Mouse (Mus musculus) cerebellum, adult 2 months (tissue): ENCODE results near the gene Mien1. TPM values are rescaled to one million over a fixed set of nuclear protein-coding genes. Genes with fewer than 3 reads are reported as not detected.

ENCODE experiments used
- DNase-seq, 2 experiments: peaks; one replicate each; pipeline ENCODE4 v3.0.0; 2021
- H3K27ac ChIP-seq: fragments of 200-500 bp; 2 replicates; pipeline ENCODE4 v1.5.1; 2012; ENCODE audit warnings: low read length, control low read depth, inconsistent platforms; ENCODE audit not compliant: insufficient read depth
- H3K27me3 ChIP-seq: fragments of 200-500 bp; 2 replicates; pipeline ENCODE4 v1.6.1; 2012; ENCODE audit warnings: inconsistent platforms, mild to moderate bottlenecking, low read length, moderate library complexity; ENCODE audit not compliant: control insufficient read depth, insufficient read depth
- H3K4me1 ChIP-seq: fragments of 200-500 bp; 2 replicates; pipeline ENCODE4 v1.6.1; 2011; ENCODE audit warnings: low read length; ENCODE audit not compliant: control insufficient read depth, insufficient read depth
- H3K4me3 ChIP-seq: fragments of 200-500 bp; replicated peaks from 2 replicates; pipeline ENCODE3; 2011; ENCODE audit warnings: mild to moderate bottlenecking, low read depth, low read length, control low read depth; ENCODE audit not compliant: insufficient read depth
- CTCF ChIP-seq: fragments of 200-500 bp; IDR thresholded peaks from 2 replicates; pipeline ENCODE4 v1.5.1; 2011; ENCODE audit warnings: low read depth, mild to moderate bottlenecking, control low read depth, low read length, moderate library complexity, borderline replicate concordance; ENCODE audit not compliant: insufficient read depth
- POLR2A ChIP-seq: fragments of 200-500 bp; IDR thresholded peaks from 2 replicates; pipeline ENCODE4 v1.6.1; 2011; ENCODE audit warnings: low read length, control low read depth, borderline replicate concordance; ENCODE audit not compliant: insufficient read depth
- WGBS: fragments of 180-500 bp; shearing (Covaris S2); methylation state at CpG from one replicate; pipeline ENCODE4 v1.1.7; 2018; 5-methylcytosine and 5-hydroxymethylcytosine counted together
- polyA plus RNA-seq: library from polyadenylated mRNA; depleted of rRNA; stranded (reverse); fragments of >200 nt; gene quantifications from 2 replicates; pipeline ENCODE4 v1.2.3, GENCODE M21; 2012

The Mien1 gene
- polyA plus RNA-seq, 1 experiment, result 183 TPM

- H3K4me1 ChIP-seq, result no peaks in the 10 kb centered on the region
- TF ChIP-seq POLR2A, result no peak
- TF ChIP-seq CTCF, result no peak
- 75% methylated on average over 14 of the region's 14 CpGs for WGBS
- H3K4me3 ChIP-seq, result no peak overlapping the region
- no peaks in the 10 kb centered on the region; the same call in 1 of the 2 replicates for H3K27me3 ChIP-seq
- DNase-seq, result no peak
- H3K27ac ChIP-seq, result no peak overlapping the region
Observed at GRCm38 (mm10) chr11:98477011-98477701, 38.4 kb upstream of the Mien1 start.

- Histone ChIP-seq H3K27me3 (no peaks in the 10 kb centered on the region; the same call in 1 of the 2 replicates), H3K4me3 (no peak overlapping the region), H3K4me1 (no peaks in the 10 kb centered on the region), H3K27ac (no peak overlapping the region)
- DNase-seq, result no peak
- TF ChIP-seq POLR2A (no peak), CTCF (no peak)
- WGBS, result 83% methylated on average over 4 of the region's 4 CpGs
Observed at GRCm38 (mm10) chr11:98476434-98476807, 37.6 kb upstream of the Mien1 start.

- no peak for DNase-seq
- Histone ChIP-seq H3K4me3 (no peak overlapping the region), H3K27ac (no peak overlapping the region), H3K27me3 (no peaks in the 10 kb centered on the region; the same call in 1 of the 2 replicates), H3K4me1 (no peaks in the 10 kb centered on the region)
- TF ChIP-seq CTCF (no peak), POLR2A (no peak)
- WGBS, result 90% methylated on average over 9 of the region's 9 CpGs
Observed at GRCm38 (mm10) chr11:98475630-98476433, 37.0 kb upstream of the Mien1 start.

- TF ChIP-seq CTCF, result no peak
- no peak for TF ChIP-seq POLR2A
- H3K4me3 ChIP-seq, result no peak overlapping the region
- WGBS, result 86% methylated on average over 11 of the region's 11 CpGs
- H3K4me1 ChIP-seq, result no peaks in the 10 kb centered on the region
- H3K27ac ChIP-seq, result no peak overlapping the region
- no peak for DNase-seq
- no peaks in the 10 kb centered on the region; the same call in 1 of the 2 replicates for H3K27me3 ChIP-seq
Observed at GRCm38 (mm10) chr11:98474967-98475366, 36.2 kb upstream of the Mien1 start.

GRCm38 (mm10) chr11:98473916-98474479 is 35.2 kb upstream of the Mien1 start:
- H3K4me1 ChIP-seq, result no peaks in the 10 kb centered on the region
- no peak overlapping the region for H3K27ac ChIP-seq
- H3K4me3 ChIP-seq, result no peak overlapping the region
- no peaks in the 10 kb centered on the region; the same call in 1 of the 2 replicates for H3K27me3 ChIP-seq
- TF ChIP-seq POLR2A (no peak), CTCF (no peak)
- 59% methylated on average over 8 of the region's 8 CpGs for WGBS
- DNase-seq, result no peak

GRCm38 (mm10) chr11:98472696-98473095 is 33.9 kb upstream of the Mien1 start:
- Histone ChIP-seq H3K4me3 (no peak overlapping the region), H3K27ac (no peak overlapping the region), H3K4me1 (no peaks in the 10 kb centered on the region), H3K27me3 (no peaks in the 10 kb centered on the region; the same call in 1 of the 2 replicates)
- no peak for TF ChIP-seq CTCF
- no peak for TF ChIP-seq POLR2A
- no peak for DNase-seq
- WGBS, result 38% methylated on average over 4 of the region's 4 CpGs

GRCm38 (mm10) chr11:98470795-98471194 is 32.0 kb upstream of the Mien1 start:
- Histone ChIP-seq H3K4me1 (no peaks in the 10 kb centered on the region), H3K27me3 (no peaks in the 10 kb centered on the region; the same call in 1 of the 2 replicates), H3K4me3 (no peak overlapping the region), H3K27ac (no peak overlapping the region)
- TF ChIP-seq CTCF (no peak), POLR2A (no peak)
- 74% methylated on average over 6 of the region's 6 CpGs for WGBS
- DNase-seq, result no peak
